Mouse (Mus musculus): ENCODE results near the gene Pak3. TPM values are rescaled to one million over a fixed set of nuclear protein-coding genes. Genes with fewer than 3 reads are reported as not detected.
A peak's percentile ranks its signal among the peaks of the same experiment; 100 is the strongest.
"Not testable (repeated sequence)": the region's sequence is repeated elsewhere in the genome, so short reads cannot be mapped to it uniquely, and the experiment has no call there.

Pak3 gene
- polyA plus RNA-seq (2014; fragmentation: Nextera tagmentation; extraction: Ambion mirVana), result 2.0 and 3.4 TPM in 2 replicates

GRCm38 (mm10) chrX:143518168-143518901 lies at the start of gene Pak3:
Gene Pak3 (plus strand): TSS chrX:143518591.
- no peak for DNase-seq (ENCODE audit: low spot score)
- no peak for ATAC-seq (replicated peaks; ENCODE audit: low FRiP score)
- H3K4me3 ChIP-seq (ENCODE audit: low read depth, low read length), result peak within 1 kb of the TSS; percentile 6; the same call in 1 of the 2 replicates
- no peak within 1 kb of the TSS for H3K27ac ChIP-seq (ENCODE audit: low read depth, low read length)
- WGBS, result 16% methylated on average over 23 of the region's 23 CpGs
- peaks cover 11% of the 10 kb centered on the region for H3K27me3 ChIP-seq (replicated peaks; ENCODE audit: control insufficient read depth, insufficient read depth, low read length)
- H3K9ac ChIP-seq (ENCODE audit: low read depth, low read length), result no peak within 1 kb of the TSS
- H3K4me2 ChIP-seq, result peak within 1 kb of the TSS; percentile 39
- H3K9me3 ChIP-seq (ENCODE audit: control insufficient read depth, low read length), result no peaks in the 10 kb centered on the region
- H3K36me3 ChIP-seq (ENCODE audit: control insufficient read depth, insufficient read depth, low read length), result no peaks in the 10 kb centered on the region
- H3K4me1 ChIP-seq (replicated peaks; ENCODE audit: control insufficient read depth, insufficient read depth, low read length), result no peaks in the 10 kb centered on the region

- WGBS, result 62% methylated on average over 3 of the region's 3 CpGs
- Histone ChIP-seq H3K27me3 (replicated peaks; ENCODE audit: control insufficient read depth, insufficient read depth, low read length) (no peaks in the 10 kb centered on the region), H3K4me3 (ENCODE audit: low read depth, low read length) (no peak overlapping the region), H3K36me3 (ENCODE audit: control insufficient read depth, insufficient read depth, low read length) (no peaks in the 10 kb centered on the region), H3K9ac (ENCODE audit: low read depth, low read length) (no peak overlapping the region), H3K27ac (ENCODE audit: low read depth, low read length) (no peak overlapping the region), H3K9me3 (ENCODE audit: control insufficient read depth, low read length) (no peaks in the 10 kb centered on the region), H3K4me1 (replicated peaks; ENCODE audit: control insufficient read depth, insufficient read depth, low read length) (no peaks in the 10 kb centered on the region), H3K4me2 (no peak overlapping the region)
- DNase-seq (ENCODE audit: low spot score), result peak; percentile 100
- peak; percentile 100 for ATAC-seq (replicated peaks; ENCODE audit: low FRiP score)
Measured at GRCm38 (mm10) chrX:143482866-143483265, 35.5 kb upstream of the Pak3 start.

- Histone ChIP-seq H3K36me3 (ENCODE audit: control insufficient read depth, insufficient read depth, low read length) (no peaks in the 10 kb centered on the region), H3K4me3 (ENCODE audit: low read depth, low read length) (no peak overlapping the region), H3K27ac (ENCODE audit: low read depth, low read length) (no peak overlapping the region), H3K9ac (ENCODE audit: low read depth, low read length) (no peak overlapping the region), H3K4me2 (no peak overlapping the region), H3K9me3 (ENCODE audit: control insufficient read depth, low read length) (no peaks in the 10 kb centered on the region), H3K4me1 (replicated peaks; ENCODE audit: control insufficient read depth, insufficient read depth, low read length) (no peaks in the 10 kb centered on the region), H3K27me3 (replicated peaks; ENCODE audit: control insufficient read depth, insufficient read depth, low read length) (no peaks in the 10 kb centered on the region)
- 53% methylated on average over 4 of the region's 4 CpGs for WGBS
- ATAC-seq (replicated peaks; ENCODE audit: low FRiP score) (no peak), DNase-seq (ENCODE audit: low spot score) (no peak)
Measured at GRCm38 (mm10) chrX:143501053-143501695, 17.2 kb upstream of the Pak3 start.

GRCm38 (mm10) chrX:143501776-143502365 lies 16.5 kb upstream of the Pak3 start:
- Histone ChIP-seq H3K36me3 (ENCODE audit: control insufficient read depth, insufficient read depth, low read length) (no peaks in the 10 kb centered on the region), H3K9ac (ENCODE audit: low read depth, low read length) (no peak overlapping the region), H3K27me3 (replicated peaks; ENCODE audit: control insufficient read depth, insufficient read depth, low read length) (no peaks in the 10 kb centered on the region), H3K9me3 (ENCODE audit: control insufficient read depth, low read length) (no peaks in the 10 kb centered on the region), H3K27ac (ENCODE audit: low read depth, low read length) (no peak overlapping the region), H3K4me1 (replicated peaks; ENCODE audit: control insufficient read depth, insufficient read depth, low read length) (no peaks in the 10 kb centered on the region), H3K4me2 (no peak overlapping the region), H3K4me3 (ENCODE audit: low read depth, low read length) (no peak overlapping the region)
- 60% methylated on average over 5 of the region's 5 CpGs for WGBS
- ATAC-seq (replicated peaks; ENCODE audit: low FRiP score) (no peak), DNase-seq (ENCODE audit: low spot score) (no peak)

GRCm38 (mm10) chrX:143518917-143519316 lies 526 bp downstream of the Pak3 start:
- Histone ChIP-seq H3K4me3 (ENCODE audit: low read depth, low read length) (no peak overlapping the region; the same call in 1 of the 2 replicates), H3K27me3 (replicated peaks; ENCODE audit: control insufficient read depth, insufficient read depth, low read length) (peaks cover 11% of the 10 kb centered on the region), H3K27ac (ENCODE audit: low read depth, low read length) (no peak overlapping the region), H3K4me1 (replicated peaks; ENCODE audit: control insufficient read depth, insufficient read depth, low read length) (no peaks in the 10 kb centered on the region), H3K4me2 (peak overlapping the region; percentile 39), H3K9ac (ENCODE audit: low read depth, low read length) (no peak overlapping the region), H3K36me3 (ENCODE audit: control insufficient read depth, insufficient read depth, low read length) (no peaks in the 10 kb centered on the region), H3K9me3 (ENCODE audit: control insufficient read depth, low read length) (no peaks in the 10 kb centered on the region)
- WGBS, result 12% methylated on average over 7 of the region's 7 CpGs
- DNase-seq (ENCODE audit: low spot score), result no peak
- ATAC-seq (replicated peaks; ENCODE audit: low FRiP score), result no peak

GRCm38 (mm10) chrX:143519454-143519853 lies 1.1 kb downstream of the Pak3 start:
- 69% methylated on average over 5 of the region's 5 CpGs for WGBS
- ATAC-seq (replicated peaks; ENCODE audit: low FRiP score); H3K36me3 ChIP-seq (ENCODE audit: control insufficient read depth, insufficient read depth, low read length); H3K9me3 ChIP-seq (ENCODE audit: control insufficient read depth, low read length); H3K9ac ChIP-seq (ENCODE audit: low read depth, low read length); H3K4me1 ChIP-seq (replicated peaks; ENCODE audit: control insufficient read depth, insufficient read depth, low read length); H3K27ac ChIP-seq (ENCODE audit: low read depth, low read length); H3K4me3 ChIP-seq (ENCODE audit: low read depth, low read length); DNase-seq (ENCODE audit: low spot score); H3K4me2 ChIP-seq: not testable (repeated sequence)
- peaks cover 11% of the 10 kb centered on the region for H3K27me3 ChIP-seq (replicated peaks; ENCODE audit: control insufficient read depth, insufficient read depth, low read length)

- 33% methylated on average over 1 of the region's 1 CpGs for WGBS
- Histone ChIP-seq H3K36me3 (ENCODE audit: control insufficient read depth, insufficient read depth, low read length) (no peaks in the 10 kb centered on the region), H3K4me2 (no peak overlapping the region), H3K27ac (ENCODE audit: low read depth, low read length) (no peak overlapping the region), H3K27me3 (replicated peaks; ENCODE audit: control insufficient read depth, insufficient read depth, low read length) (peaks cover 11% of the 10 kb centered on the region), H3K4me3 (ENCODE audit: low read depth, low read length) (no peak overlapping the region), H3K4me1 (replicated peaks; ENCODE audit: control insufficient read depth, insufficient read depth, low read length) (no peaks in the 10 kb centered on the region), H3K9ac (ENCODE audit: low read depth, low read length) (no peak overlapping the region), H3K9me3 (ENCODE audit: control insufficient read depth, low read length) (no peaks in the 10 kb centered on the region)
- DNase-seq (ENCODE audit: low spot score), result no peak
- ATAC-seq (replicated peaks; ENCODE audit: low FRiP score), result no peak
Measured at GRCm38 (mm10) chrX:143520195-143520594, 1.8 kb downstream of the Pak3 start.

GRCm38 (mm10) chrX:143532331-143532730 lies 13.9 kb downstream of the Pak3 start:
- ATAC-seq (replicated peaks; ENCODE audit: low FRiP score) (no peak), DNase-seq (ENCODE audit: low spot score) (no peak)
- WGBS, result 79% methylated on average over 3 of the region's 3 CpGs
- Histone ChIP-seq H3K9me3 (ENCODE audit: control insufficient read depth, low read length) (no peaks in the 10 kb centered on the region), H3K4me1 (replicated peaks; ENCODE audit: control insufficient read depth, insufficient read depth, low read length) (no peaks in the 10 kb centered on the region), H3K27me3 (replicated peaks; ENCODE audit: control insufficient read depth, insufficient read depth, low read length) (no peaks in the 10 kb centered on the region), H3K9ac (ENCODE audit: low read depth, low read length) (no peak overlapping the region), H3K4me3 (ENCODE audit: low read depth, low read length) (no peak overlapping the region), H3K27ac (ENCODE audit: low read depth, low read length) (no peak overlapping the region), H3K36me3 (ENCODE audit: control insufficient read depth, insufficient read depth, low read length) (no peaks in the 10 kb centered on the region), H3K4me2 (no peak overlapping the region)
